Mouse (Mus musculus) embryonic stem cell, embryonic (primary cell): ENCODE data around the gene Tead2.

Experiments used
- CTCF ChIA-PET, 4 experiments: fragments of 300-600 bp in 2 of 4; fragments of 350-600 bp in 2 of 4; sonication (Branson Sonifier 250); formaldehyde crosslinking; loops; one replicate each; lab custom pipeline; 2022; ENCODE audit warnings: inconsistent platforms in 2 of 4; lab: Charles Lee
- POLR2A ChIA-PET, 4 experiments: fragments of 300-600 bp in 2 of 4; fragments of 350-600 bp in 2 of 4; sonication (Branson Sonifier 250); formaldehyde crosslinking; loops; one replicate each; lab custom pipeline; 2022; ENCODE audit warnings: antibody characterized with exemption in 4 of 4, inconsistent platforms in 1 of 4; lab: Charles Lee

The Tead2 gene

GRCm38 (mm10) chr7:45196994-45197393 lies 18.6 kb upstream of the Tead2 start:
- CTCF ChIA-PET, result interaction anchor here in 3 of 4 experiments (0.6 to 3.2 kb wide), 9 partner anchors 15 to 238 kb away, joined by 3 to 37 read pairs (median 6); partner anchors contain the start of genes Slc17a7 (in 2 of the 3) and Gys1 (in 1 of the 3)
- POLR2A ChIA-PET, result interaction anchor here in 1 of 4 experiments (0.7 to 1.8 kb wide), 5 partner anchors 12 to 381 kb away, joined by 3 to 4 read pairs (median 3); partner anchors contain the start of genes Il4i1, Nup62 and Slc6a16

- CTCF ChIA-PET, result interaction anchor here (0.5 to 3.2 kb wide), 42 partner anchors 8 to 236 kb away, joined by 3 to 37 read pairs (median 4); partner anchors contain the start of genes Flt3l (in 1 of the 4), Gm45713 (in 1 of the 4), Gys1 (in 1 of the 4) and Rras (in 1 of the 4)
- POLR2A ChIA-PET, result interaction anchor here (0.6 to 2.4 kb wide), 26 partner anchors 9 to 193 kb away, joined by 3 to 13 read pairs (median 4); partner anchors contain the start of genes Aldh16a1 (in 2 of the 4), Pih1d1 (in 2 of the 4), Cd37 (in 1 of the 4) and Rcn3 (in 1 of the 4)
These were observed 17.1 kb upstream of the Tead2 start for GRCm38 (mm10) chr7:45198435-45198834.

GRCm38 (mm10) chr7:45198961-45199360 lies 16.6 kb upstream of the Tead2 start:
- CTCF ChIA-PET, result interaction anchor here (0.5 to 3.2 kb wide), 41 partner anchors 8 to 236 kb away, joined by 3 to 37 read pairs (median 4); partner anchors contain the start of genes Flt3l (in 1 of the 4), Gm45713 (in 1 of the 4), Gys1 (in 1 of the 4) and Rras (in 1 of the 4)
- POLR2A ChIA-PET, result interaction anchor here (0.5 to 2.4 kb wide), 30 partner anchors 9 to 561 kb away, joined by 3 to 13 read pairs (median 3); partner anchors contain the start of genes Aldh16a1 (in 2 of the 4), Pih1d1 (in 2 of the 4), Cd37 (in 1 of the 4) and Rcn3 (in 1 of the 4)

GRCm38 (mm10) chr7:45202654-45203053 lies 12.9 kb upstream of the Tead2 start:
- CTCF ChIA-PET, result interaction anchor here in 1 of 4 experiments (0.6 to 0.7 kb wide), 4 partner anchors 33 to 129 kb away, joined by 3 read pairs; no protein-coding TSS in a partner anchor
- POLR2A ChIA-PET, result interaction anchor here in 3 of 4 experiments (0.5 to 1.4 kb wide), 7 partner anchors 48 to 603 kb away, joined by 3 to 4 read pairs (median 3); partner anchors contain the start of gene Aldh16a1 (in 2 of the 3)

GRCm38 (mm10) chr7:45204380-45205143 lies 11.0 kb upstream of the Tead2 start, which contains the start of gene Ccdc155:
TSS of gene Ccdc155 (minus strand) at chr7:45204892.
- ChIA-PET POLR2A (interaction anchor here (0.6 to 2.5 kb wide), 80 partner anchors 8 to 828 kb away, joined by 3 to 18 read pairs (median 4); partner anchors contain the start of genes Snrnp70 (in 3 of the 4), Tead2 (in 3 of the 4), Aldh16a1 (in 2 of the 4) and Pih1d1 (in 2 of the 4)), CTCF (interaction anchor here in 3 of 4 experiments (0.6 to 1.6 kb wide), 25 partner anchors 10 to 284 kb away, joined by 3 to 10 read pairs (median 3); partner anchors contain the start of genes Flt3l (in 1 of the 3) and Gm45713 (in 1 of the 3))

- POLR2A ChIA-PET, result interaction anchor here in 3 of 4 experiments (0.5 to 2.5 kb wide), 11 partner anchors 20 to 436 kb away, joined by 3 to 10 read pairs (median 5); partner anchors contain the start of genes Aldh16a1 (in 1 of the 3) and Cd37 (in 1 of the 3)
These were observed 7.3 kb upstream of the Tead2 start for GRCm38 (mm10) chr7:45208260-45208659.

GRCm38 (mm10) chr7:45211070-45211469 lies 4.5 kb upstream of the Tead2 start:
- POLR2A ChIA-PET, result interaction anchor here in 3 of 4 experiments (0.6 to 1.1 kb wide), 5 partner anchors 10 to 360 kb away, joined by 3 to 4 read pairs (median 3); no protein-coding TSS in a partner anchor
- CTCF ChIA-PET, result interaction anchor here in 1 of 4 experiments (1.1 kb wide), 1 partner anchor 38 kb away, joined by 4 read pairs; no protein-coding TSS in a partner anchor

More at GRCm38 (mm10) chr7:45208260-45208659, 7.3 kb upstream of the Tead2 start:
- CTCF ChIA-PET, result interaction anchor here in 3 of 4 experiments (0.6 to 2.7 kb wide), 9 partner anchors 10 to 626 kb away, joined by 3 to 10 read pairs (median 3); partner anchors contain the start of genes Aldh16a1 (in 1 of the 3) and Pih1d1 (in 1 of the 3)

GRCm38 (mm10) chr7:45211851-45212251 lies 3.7 kb upstream of the Tead2 start, which contains the start of gene Dkkl1:
TSS of gene Dkkl1 (minus strand) at chr7:45212147.
- ChIA-PET CTCF (interaction anchor here in 2 of 4 experiments (0.5 to 1.1 kb wide), 2 partner anchors 39 to 120 kb away, joined by 3 to 4 read pairs; no protein-coding TSS in a partner anchor), POLR2A (interaction anchor here in 3 of 4 experiments (0.5 to 1.4 kb wide), 6 partner anchors 17 to 238 kb away, joined by 3 to 9 read pairs (median 3); partner anchors contain the start of gene Prmt1 (in 1 of the 3))

- ChIA-PET POLR2A (interaction anchor here in 3 of 4 experiments (0.5 to 4.0 kb wide), 11 partner anchors 8 to 237 kb away, joined by 3 to 16 read pairs (median 3); partner anchors contain the start of genes Ccdc155 (in 2 of the 3), Aldh16a1 (in 1 of the 3), Prmt1 (in 1 of the 3) and Slc6a16 (in 1 of the 3)), CTCF (interaction anchor here in 1 of 4 experiments (0.5 to 0.8 kb wide), 2 partner anchors 93 to 119 kb away, joined by 3 to 7 read pairs; no protein-coding TSS in a partner anchor)
These were observed 3.2 kb upstream of the Tead2 start for GRCm38 (mm10) chr7:45212356-45212755.

GRCm38 (mm10) chr7:45213708-45214107 lies 1.8 kb upstream of the Tead2 start:
- CTCF ChIA-PET, result interaction anchor here in 2 of 4 experiments (0.6 to 1.3 kb wide), 2 partner anchors 91 to 558 kb away, joined by 3 read pairs; no protein-coding TSS in a partner anchor
- POLR2A ChIA-PET, result interaction anchor here (0.6 to 5.3 kb wide), 10 partner anchors 9 to 268 kb away, joined by 3 to 29 read pairs (median 5); partner anchors contain the start of genes Ccdc155 (in 2 of the 4), Aldh16a1 (in 1 of the 4), Cd37 (in 1 of the 4) and Tulp2 (in 1 of the 4)

- POLR2A ChIA-PET, result interaction anchor here in 3 of 4 experiments (0.5 to 5.3 kb wide), 23 partner anchors 9 to 116 kb away, joined by 3 to 29 read pairs (median 5); partner anchors contain the start of genes Ccdc155 (in 2 of the 3), Aldh16a1 (in 1 of the 3), Pih1d1 (in 1 of the 3) and Slc6a16 (in 1 of the 3)
- CTCF ChIA-PET, result interaction anchor here in 2 of 4 experiments (0.6 to 1.2 kb wide), 4 partner anchors 18 to 558 kb away, joined by 3 to 6 read pairs (median 4); no protein-coding TSS in a partner anchor
These were observed 1.1 kb downstream of the Tead2 start for GRCm38 (mm10) chr7:45216442-45217183.

- POLR2A ChIA-PET, result interaction anchor here in 2 of 4 experiments (1.3 to 4.1 kb wide), 5 partner anchors 9 to 14 kb away, joined by 3 to 21 read pairs (median 4); no protein-coding TSS in a partner anchor
- CTCF ChIA-PET, result interaction anchor here in 1 of 4 experiments (1.3 kb wide), 1 partner anchor 17 kb away, joined by 3 read pairs; the partner anchor contains the start of gene Ccdc155
These were observed 6.1 kb downstream of the Tead2 start for GRCm38 (mm10) chr7:45221680-45222079.

- POLR2A ChIA-PET, result interaction anchor here (0.8 to 4.1 kb wide), 10 partner anchors 9 to 263 kb away, joined by 3 to 21 read pairs (median 4); partner anchors contain the start of genes Ccdc155 (in 1 of the 4), Slc6a16 (in 1 of the 4) and Tead2 (in 1 of the 4)
- CTCF ChIA-PET, result interaction anchor here in 1 of 4 experiments (0.6 kb wide), 1 partner anchor 108 kb away, joined by 5 read pairs; no protein-coding TSS in a partner anchor
These were observed 9.3 kb downstream of the Tead2 start for GRCm38 (mm10) chr7:45224826-45225225.

GRCm38 (mm10) chr7:45226421-45226820 lies 10.9 kb downstream of the Tead2 start:
- POLR2A ChIA-PET, result interaction anchor here (0.7 to 3.3 kb wide), 12 partner anchors 8 to 134 kb away, joined by 3 to 18 read pairs (median 3); partner anchors contain the start of genes Tead2 (in 2 of the 4), Aldh16a1 (in 1 of the 4), Ccdc155 (in 1 of the 4) and Slc6a16 (in 1 of the 4)
- CTCF ChIA-PET, result interaction anchor here in 2 of 4 experiments (0.6 to 0.7 kb wide), 2 partner anchors 20 to 172 kb away, joined by 3 to 4 read pairs; no protein-coding TSS in a partner anchor

- POLR2A ChIA-PET, result interaction anchor here (0.8 to 4.6 kb wide), 31 partner anchors 9 to 298 kb away, joined by 3 to 29 read pairs (median 6); partner anchors contain the start of genes Tead2 (in 4 of the 4), Cd37 (in 3 of the 4), Aldh16a1 (in 2 of the 4) and Ccdc155 (in 2 of the 4)
- CTCF ChIA-PET, result interaction anchor here in 3 of 4 experiments (0.5 to 2.3 kb wide), 8 partner anchors 24 to 181 kb away, joined by 3 to 9 read pairs (median 4); partner anchors contain the start of genes Aldh16a1 (in 1 of the 3), Ccdc155 (in 1 of the 3), Kcna7 (in 1 of the 3) and Pih1d1 (in 1 of the 3)
These were observed 13.0 kb downstream of the Tead2 start for GRCm38 (mm10) chr7:45228548-45228947.
